In genomic region chr19:61264933-61265332, GRCm38 (mm10) we compare ENCODE assay signal across 30 mouse cellular contexts. TPM values are rescaled to one million over a fixed set of nuclear protein-coding genes. Genes with fewer than 3 reads are reported as not detected.
A peak's percentile ranks its signal among the peaks of the same experiment; 100 is the strongest.
DNase-seq lines count a peak whose midpoint lies in the region; ATAC-seq lines count a peak whose summit lies in the region.
"Had no signal": no experiment of that assay in that cellular context is flagged by ENCODE, and none has a peak within 500 bp of the region (broad histone marks: within the 10 kb centered on the region; RNA-seq: fewer than 3 reads in every experiment).

No protein-coding gene starts in this region.

- H3K36me3 ChIP-seq in neural tube, embryonic 15.5 days = no peaks in the 10 kb centered on the region
- H3K36me3 ChIP-seq: forebrain, embryonic 10.5 days; heart, embryonic 12.5 days; heart, embryonic 15.5 days had no signal

- H3K9ac ChIP-seq in neural tube, embryonic 15.5 days (replicated peaks) = no peak overlapping the region
- H3K9ac ChIP-seq: forebrain, embryonic 13.5 days; heart, embryonic 12.5 days; heart, embryonic 15.5 days had no signal

- no peak overlapping the region for H3K4me2 ChIP-seq in neural tube, embryonic 15.5 days
- H3K4me2 ChIP-seq: forebrain, embryonic 13.5 days; heart, embryonic 12.5 days; heart, embryonic 15.5 days had no signal

- no peak for DNase-seq in neural tube, embryonic 10.5 days (ENCODE audit: extremely low spot score, low spot score)
- DNase-seq in gastrocnemius, postnatal 10 days = no peak
- no peak for DNase-seq in layer of hippocampus, adult 9-11 months
- DNase-seq: cerebellum, adult 11 months; cerebellum, adult 8-10 months had no signal

- H3K27me3 ChIP-seq in neural tube, embryonic 15.5 days (replicated peaks) = no peaks in the 10 kb centered on the region
- H3K27me3 ChIP-seq: heart, embryonic 12.5 days; heart, embryonic 15.5 days had no signal

- H3K4me3 ChIP-seq in neural tube, embryonic 15.5 days (replicated peaks) = no peak overlapping the region
- H3K4me3 ChIP-seq: forebrain, embryonic 10.5 days; forebrain, embryonic 13.5 days; heart, embryonic 12.5 days had no signal

- 0 out of 2 replicates have a peak overlapping the region, but pooled peaks have one; percentile 25 for H3K27ac ChIP-seq in neural tube, embryonic 15.5 days (replicated peaks)
- H3K27ac ChIP-seq: forebrain, embryonic 10.5 days; forebrain, embryonic 13.5 days; heart, embryonic 15.5 days had no signal

- ATAC-seq in neural tube, embryonic 15.5 days (ENCODE audit: low FRiP score) = no peak
- ATAC-seq in common myeloid progenitor, adult 5-6 weeks (replicated peaks; ENCODE audit: low read depth, poor library complexity, severe bottlenecking) = peak; percentile 15; the same call in 1 of the 2 replicates
- 0 out of 2 replicates have a peak, but pooled peaks have one; percentile 6 for ATAC-seq in megakaryocyte, adult 5-6 weeks (ENCODE audit: poor library complexity, severe bottlenecking)
- ATAC-seq: forebrain, embryonic 16.5 days; Patski had no signal

- H3K4me1 ChIP-seq in neural tube, embryonic 15.5 days = no peaks in the 10 kb centered on the region
- H3K4me1 ChIP-seq: forebrain, embryonic 10.5 days; forebrain, embryonic 13.5 days; heart, embryonic 15.5 days had no signal

- H3K9me3 ChIP-seq in neural tube, embryonic 15.5 days (replicated peaks) = no peaks in the 10 kb centered on the region
- H3K9me3 ChIP-seq: forebrain, embryonic 10.5 days; forebrain, embryonic 13.5 days; heart, embryonic 12.5 days; heart, embryonic 15.5 days had no signal

RNA-seq across cellular contexts. Expression of gene Gm21060, which starts 31.9 kb away (rescaled TPM):
- not detected in 2 replicates for polyA plus RNA-seq in neural tube, embryonic 15.5 days (2015; fragmentation: Nextera tagmentation; extraction: Ambion mirVana)
- total RNA-seq in common myeloid progenitor, adult 5-6 weeks (2017) = not detected in 2 replicates
- not detected in 2 replicates for total RNA-seq in megakaryocyte, adult 5-6 weeks (2015)
- total RNA-seq in megakaryocyte, adult 5-6 weeks (2017) = not detected in 2 replicates
- not detected for total RNA-seq in gastrocnemius, postnatal 10 days (2021)
- total RNA-seq: adrenal gland, adult 18-20 months; adrenal gland, postnatal 10 days; adrenal gland, postnatal 4 days; gastrocnemius, adult 18-20 months; gastrocnemius, postnatal 14 days; gastrocnemius, postnatal 4 days; heart, adult 18-20 months; heart, postnatal 10 days; heart, postnatal 36 days had no signal
- polyA plus RNA-seq: C2C12; CD4-positive, CD25-positive, alpha-beta regulatory T cell, adult 4 months; embryonic facial prominence, embryonic 11.5 days; embryonic facial prominence, embryonic 14.5 days; forebrain, embryonic 10.5 days; forebrain, embryonic 13.5 days; forebrain, embryonic 16.5 days; heart, embryonic 12.5 days; heart, embryonic 15.5 days; hindbrain, embryonic 11.5 days; intestine, embryonic 14.5 days; intestine, postnatal 0 days; Patski had no signal

RNA-seq across cellular contexts. Expression of gene Csf2ra, which starts 36.7 kb away (rescaled TPM):
- 83.0 and 85.3 TPM in 2 replicates for polyA plus RNA-seq in neural tube, embryonic 15.5 days (2015; fragmentation: Nextera tagmentation; extraction: Ambion mirVana)
- 13.9 and 23.8 TPM in 2 replicates for total RNA-seq in common myeloid progenitor, adult 5-6 weeks (2017)
- total RNA-seq in megakaryocyte, adult 5-6 weeks (2015) = 415 and 460 TPM in 2 replicates
- 114 and 125 TPM in 2 replicates for total RNA-seq in megakaryocyte, adult 5-6 weeks (2017)
- 1 to 10 TPM; 2.4 to 6.4 TPM for total RNA-seq in gastrocnemius, postnatal 10 days (2021)
